Mouse (Mus musculus): Measurements from ENCODE around the gene Ap1m2.

The Ap1m2 gene

DNA sequence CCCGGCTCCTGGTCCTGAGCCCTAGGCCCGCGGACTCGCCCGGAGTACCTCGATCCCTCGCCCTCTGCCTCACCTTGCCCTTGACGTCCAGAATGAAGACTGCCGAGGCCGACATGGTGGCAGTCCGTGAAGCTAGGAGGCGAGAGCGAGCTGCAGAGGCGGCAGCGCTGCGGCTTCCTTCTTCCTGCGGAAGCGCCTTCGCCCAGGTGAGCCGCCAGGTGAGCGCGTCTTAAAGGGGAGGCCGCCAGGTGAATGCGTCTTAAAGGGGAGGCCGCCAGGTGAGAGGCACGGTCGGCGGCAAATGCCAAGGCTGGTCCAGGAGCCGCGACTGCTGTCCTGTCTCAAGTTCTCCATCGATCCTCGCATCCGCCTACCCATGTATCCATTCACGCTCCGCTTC, at the start of gene Ap1m2:
TSS of gene Ap1m2 (minus strand) at position 204 of the 400 bp plus-strand sequence.
- peak; percentile 62 to 71 for DNase-seq

DNA sequence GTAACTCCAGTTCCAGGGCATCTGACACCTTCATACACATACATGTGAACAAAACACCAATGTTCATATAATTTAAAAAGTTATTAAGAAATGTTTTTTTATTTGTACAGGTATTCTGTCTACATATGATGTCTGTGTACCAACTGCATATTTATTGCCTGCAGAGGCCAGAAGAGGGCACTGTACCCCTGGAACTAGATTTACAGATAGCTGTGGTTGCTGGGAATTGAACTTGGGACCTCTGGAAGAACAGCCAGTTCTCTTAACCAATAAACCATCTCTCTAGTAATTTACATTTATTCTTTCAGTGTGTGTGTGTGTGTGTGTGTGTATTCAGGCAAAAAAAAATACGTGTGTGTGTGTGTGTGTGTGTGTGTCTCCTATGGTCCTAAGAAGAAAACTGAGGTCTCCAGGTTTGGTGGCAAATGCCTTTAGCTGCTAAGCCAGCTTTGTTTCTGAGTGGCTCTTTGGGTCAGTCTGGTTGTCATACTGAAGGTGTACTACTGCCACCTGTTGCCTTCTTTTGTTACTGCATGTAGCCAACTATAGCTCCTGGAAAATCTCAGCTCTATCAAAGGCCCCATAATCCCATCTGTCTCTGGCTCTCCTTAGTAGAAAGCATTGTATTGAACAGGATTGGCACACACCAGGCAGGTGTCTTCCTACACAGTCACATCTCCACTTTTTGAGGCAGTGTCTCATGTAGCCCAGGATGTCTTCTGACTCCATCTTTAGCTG, 45.0 kb upstream of the Ap1m2 start:
- peak; percentile 76 to 87 for DNase-seq

DNA sequence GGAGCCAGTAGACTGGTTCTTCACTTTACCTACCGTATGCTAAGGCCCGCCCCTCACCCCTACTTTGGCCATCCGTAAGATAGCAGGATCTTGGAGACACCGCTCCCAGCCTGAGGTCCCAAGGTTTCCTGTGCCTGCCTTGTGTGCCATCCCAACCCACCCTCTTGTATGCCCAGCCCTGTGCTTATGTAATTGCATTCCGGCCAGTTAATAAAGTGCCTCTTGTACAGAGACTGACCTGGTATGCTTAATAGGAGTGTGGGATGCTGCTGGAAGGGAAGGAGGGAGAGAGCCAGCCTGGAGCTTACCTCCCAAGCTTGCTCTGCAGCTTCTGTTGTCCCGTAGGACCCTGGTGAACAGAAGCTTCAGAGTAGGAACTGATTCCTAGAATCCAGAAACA, 42.7 kb upstream of the Ap1m2 start:
- DNase-seq, result no peak

- DNase-seq, result no peak
Observed at GRCm38 (mm10) chr9:21353373-21353686, 41.2 kb upstream of the Ap1m2 start.

- DNase-seq, result peak; percentile 13 to 37
Observed at GRCm38 (mm10) chr9:21352463-21353372, 40.6 kb upstream of the Ap1m2 start.

DNA sequence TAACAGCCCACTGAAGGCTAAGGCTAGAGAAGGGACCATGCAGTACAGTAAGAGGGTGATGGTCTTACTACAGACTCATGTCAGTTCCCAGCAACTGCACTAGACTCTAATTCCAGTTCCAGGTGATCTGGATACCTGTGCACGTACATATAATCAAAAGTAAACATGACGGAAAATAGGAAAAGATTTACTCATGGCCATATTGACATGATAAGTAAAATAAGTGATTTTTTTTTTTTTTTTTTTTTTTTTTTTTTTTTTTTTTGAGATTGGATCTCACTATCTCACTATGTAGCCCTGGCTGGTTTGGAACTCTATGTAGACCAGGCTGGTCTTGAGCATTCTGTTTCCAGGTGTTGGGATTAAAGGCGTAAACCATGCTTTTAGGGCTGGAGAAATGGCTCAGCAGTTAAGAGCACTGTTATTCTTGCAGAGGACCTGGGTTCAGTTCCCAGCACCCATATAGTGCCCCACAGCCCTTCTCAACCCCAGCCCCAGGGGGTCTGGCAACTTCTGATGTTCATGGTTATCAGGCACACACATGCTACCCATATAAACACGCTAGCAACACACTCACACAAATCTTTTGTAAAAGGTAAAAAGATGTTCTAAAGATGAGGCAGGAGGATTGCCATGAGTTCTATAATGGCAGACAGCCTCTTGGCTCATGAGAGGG, 39.7 kb upstream of the Ap1m2 start:
- no peak for DNase-seq

DNA sequence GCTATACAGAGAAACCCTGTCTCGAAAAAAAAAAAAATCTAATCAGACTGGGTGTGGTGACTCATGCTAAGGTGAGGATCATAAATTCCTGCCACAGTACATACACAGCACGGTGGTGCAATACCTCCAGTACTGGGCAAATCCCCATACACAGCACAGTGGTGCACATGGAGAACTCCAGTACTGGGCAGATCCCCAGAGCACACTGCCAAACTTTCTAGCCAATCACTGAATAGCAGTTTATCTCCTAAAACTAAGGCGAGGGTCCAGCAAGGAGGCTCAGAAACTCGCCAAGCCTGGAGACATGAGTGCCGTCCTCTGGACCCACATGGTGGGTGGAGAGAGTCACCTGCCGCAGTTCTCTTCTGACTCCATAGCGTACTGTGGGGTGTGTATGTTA, 39.0 kb upstream of the Ap1m2 start:
- DNase-seq, result no peak

DNA sequence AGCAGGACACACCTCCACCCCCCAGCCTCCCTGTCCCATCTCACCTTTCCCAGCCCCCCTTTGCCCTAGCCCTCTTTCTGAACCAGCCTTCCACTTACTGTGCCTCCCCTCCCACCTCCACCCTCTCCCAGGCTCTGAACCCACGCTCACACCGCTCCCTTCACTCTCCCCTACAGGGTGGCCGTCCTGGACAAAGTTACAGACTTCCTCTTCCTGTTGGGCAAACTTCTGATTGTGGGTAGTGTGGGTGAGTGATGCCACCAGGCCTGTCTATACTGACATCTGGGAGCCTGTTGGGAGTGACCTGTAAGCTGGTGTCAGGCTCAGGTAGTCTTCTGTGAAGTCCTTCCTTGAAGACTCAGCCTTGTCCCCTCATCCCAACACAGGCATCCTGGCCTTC, 36.0 kb upstream of the Ap1m2 start:
- DNase-seq, result no peak

- peak in 1 of 2 experiments; percentile 42 for DNase-seq
Observed at GRCm38 (mm10) chr9:21346627-21347365, 34.7 kb upstream of the Ap1m2 start.

DNA sequence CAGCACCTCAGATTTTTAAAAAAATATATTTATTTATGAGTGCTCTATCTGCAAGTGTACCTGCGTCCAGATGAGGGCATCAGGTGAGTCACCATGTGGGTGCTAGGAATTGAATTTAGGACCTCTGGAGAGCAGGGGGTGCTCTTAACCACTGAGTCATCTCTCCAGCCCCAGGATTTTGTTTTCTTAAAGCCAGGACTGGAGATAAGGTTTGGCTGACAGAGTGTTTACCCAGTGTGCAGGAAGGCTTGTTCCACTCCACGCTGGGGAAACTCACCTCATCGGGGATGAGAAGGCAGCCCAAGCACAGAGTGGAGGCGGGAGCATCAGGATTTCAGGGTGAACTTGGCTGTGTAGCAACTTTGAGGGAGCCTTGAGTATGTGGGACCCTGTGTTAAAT, 28.3 kb upstream of the Ap1m2 start:
- no peak for DNase-seq

DNA sequence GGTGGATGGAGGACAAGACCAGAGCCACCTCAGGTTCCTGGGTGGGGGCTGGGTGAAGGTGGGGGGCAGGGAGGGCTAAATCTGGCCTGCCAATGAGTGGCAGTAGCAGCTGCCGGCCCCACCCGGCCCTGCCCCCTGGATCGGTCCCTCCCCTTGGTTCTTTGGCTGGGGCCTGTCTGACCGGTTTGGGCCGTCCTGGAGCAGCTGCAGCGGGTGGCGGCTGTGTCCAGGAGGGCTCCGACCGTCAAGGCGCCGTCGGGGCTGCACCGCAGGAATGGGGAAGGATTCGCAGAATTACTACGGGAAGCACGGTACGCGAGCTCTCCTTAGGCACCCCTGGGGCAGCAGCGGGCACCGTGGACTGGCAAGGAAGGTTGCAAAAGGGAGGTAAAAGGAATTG, 25.5 kb upstream of the Ap1m2 start:
- peak; percentile 72 to 73 for DNase-seq

DNA sequence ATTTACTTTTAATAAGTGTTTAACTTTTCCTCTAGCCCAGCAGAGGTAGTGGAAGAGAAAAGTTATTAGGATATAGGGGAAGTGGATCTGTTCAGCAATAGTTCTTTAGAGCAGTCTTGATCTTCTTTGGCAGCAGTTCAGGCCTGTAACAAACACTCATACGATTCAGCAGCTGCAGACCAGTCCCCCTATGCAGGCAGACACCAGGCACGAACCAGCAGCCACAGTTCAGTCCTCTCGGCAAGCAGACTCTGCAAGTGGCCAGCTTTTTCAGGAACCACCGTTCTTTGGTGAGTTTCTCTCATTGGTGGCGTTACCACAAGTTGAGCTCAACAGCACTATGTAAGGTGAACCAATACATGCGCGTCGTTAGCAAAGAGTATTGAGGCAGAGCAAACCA, 24.4 kb upstream of the Ap1m2 start:
- no peak for DNase-seq

DNA sequence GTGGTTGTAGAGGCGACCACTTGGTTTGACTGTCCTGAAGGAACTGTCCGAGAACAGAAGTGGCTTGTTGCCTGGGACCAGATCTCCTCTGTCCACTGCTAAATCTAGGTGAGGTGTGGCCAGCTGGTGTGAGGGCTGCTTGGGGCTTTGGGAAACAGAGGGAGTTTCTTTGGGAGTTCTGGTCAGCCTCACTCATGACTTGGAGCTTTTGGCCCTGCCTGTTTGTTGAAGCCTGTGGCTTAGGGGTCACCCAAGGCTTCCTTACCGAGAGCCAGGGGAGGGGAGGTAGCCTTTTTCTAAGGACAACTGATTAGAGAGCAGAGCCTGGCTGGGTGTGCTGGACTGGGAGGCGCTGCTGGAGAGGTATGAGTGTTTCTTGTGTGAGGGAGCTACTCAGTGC, 23.3 kb upstream of the Ap1m2 start:
- no peak for DNase-seq

DNA sequence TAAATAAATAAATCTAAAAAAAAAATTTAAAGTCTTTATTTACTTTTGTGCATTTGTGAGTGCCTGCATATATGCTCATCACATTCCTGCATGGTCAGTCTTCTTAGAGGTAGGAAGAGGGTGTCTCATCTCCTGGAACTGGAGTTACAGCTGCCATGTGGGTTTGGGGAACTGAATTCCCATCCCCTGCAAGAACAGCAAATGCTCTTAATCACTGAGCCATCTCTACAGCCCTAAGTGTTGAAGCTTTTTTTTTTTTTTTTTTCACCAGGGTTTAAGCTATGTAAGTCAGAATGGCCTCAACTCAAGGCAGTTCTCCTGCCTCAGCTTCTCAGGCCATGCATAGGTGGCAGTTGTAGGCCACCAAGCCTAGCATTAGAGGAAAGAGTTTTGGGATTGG, 22.6 kb upstream of the Ap1m2 start:
- DNase-seq, result no peak

DNA sequence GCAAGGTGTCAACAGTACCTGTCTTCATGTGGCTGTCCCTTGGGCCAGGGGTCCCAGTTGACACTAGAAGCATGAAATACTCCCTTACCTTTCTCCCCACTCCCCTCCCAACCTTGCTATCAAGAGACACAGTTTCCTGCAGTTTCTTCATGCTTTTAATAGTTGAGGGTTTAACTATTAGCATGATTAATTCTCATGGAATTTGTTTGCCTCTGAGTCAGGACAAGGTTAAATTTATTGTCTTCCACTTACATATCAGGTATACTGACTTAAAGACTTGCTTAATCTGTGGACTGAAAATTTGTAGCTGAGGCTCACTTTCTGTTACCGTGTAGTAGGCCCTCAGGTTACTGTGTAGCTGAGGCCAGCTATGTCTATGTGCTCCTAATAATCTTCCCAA, 21.4 kb upstream of the Ap1m2 start:
- DNase-seq, result no peak

- DNase-seq, result no peak
Observed at GRCm38 (mm10) chr9:21332161-21333061, 20.3 kb upstream of the Ap1m2 start.

DNA sequence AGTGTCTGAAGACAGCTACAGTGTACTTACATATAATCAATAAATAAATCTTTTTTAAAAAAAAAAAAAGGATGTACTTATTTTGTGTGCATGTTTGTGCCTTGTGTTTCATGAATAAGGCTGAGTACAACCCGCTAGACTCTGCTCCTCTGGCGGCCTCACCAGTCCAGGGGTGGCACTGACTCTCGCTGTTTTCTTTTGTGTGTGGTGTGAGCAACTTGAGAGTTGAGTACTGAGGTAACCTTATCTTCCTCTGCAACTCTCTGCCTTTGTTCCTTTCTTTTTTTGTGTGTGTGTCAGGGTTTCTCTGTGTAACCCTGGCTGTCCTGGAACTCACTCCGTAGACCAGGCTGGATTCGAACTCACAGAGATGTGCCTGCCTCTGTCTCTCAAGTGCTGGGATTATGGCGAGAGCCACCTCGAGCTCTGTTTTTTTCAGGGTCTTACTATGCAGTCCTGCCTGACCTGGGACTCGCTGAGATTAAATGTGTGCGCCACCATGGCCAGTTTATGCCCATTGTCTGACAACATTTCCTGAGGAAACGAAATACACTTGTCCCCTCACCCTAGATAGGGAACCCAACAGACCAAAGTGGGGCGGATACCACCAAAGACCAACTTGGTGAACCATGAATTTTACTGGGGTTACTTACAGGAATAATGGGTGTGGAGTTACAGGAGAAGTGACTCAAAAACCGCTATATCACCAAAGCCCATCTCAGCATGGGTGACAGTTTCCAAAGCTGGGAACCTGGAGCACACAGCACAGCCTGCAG, 19.4 kb upstream of the Ap1m2 start:
- no peak for DNase-seq

GRCm38 (mm10) chr9:21329699-21330289, 17.7 kb upstream of the Ap1m2 start:
- no peak for DNase-seq

DNA sequence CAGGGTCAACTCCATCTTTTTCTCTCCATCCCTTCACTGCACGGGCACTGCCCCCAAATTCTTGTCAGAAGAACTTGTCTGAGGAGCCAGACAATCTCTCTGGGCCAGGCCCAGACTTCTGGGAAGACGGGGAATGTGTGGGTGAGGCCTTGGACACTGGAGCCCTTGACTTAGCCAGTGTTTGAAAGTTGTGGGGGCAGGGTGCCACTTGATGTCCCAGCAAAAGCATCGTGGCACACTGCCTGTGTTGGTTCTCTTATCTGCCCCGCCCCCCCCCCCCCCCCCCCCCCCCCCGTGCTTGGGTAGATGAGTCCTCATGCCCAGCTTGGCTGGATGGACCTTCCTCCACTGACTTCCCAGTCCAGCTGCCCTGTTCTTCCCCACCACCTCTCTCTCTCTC, 16.9 kb upstream of the Ap1m2 start:
- no peak for DNase-seq

- no peak for DNase-seq
Observed at GRCm38 (mm10) chr9:21328041-21328440, 15.9 kb upstream of the Ap1m2 start.

DNA sequence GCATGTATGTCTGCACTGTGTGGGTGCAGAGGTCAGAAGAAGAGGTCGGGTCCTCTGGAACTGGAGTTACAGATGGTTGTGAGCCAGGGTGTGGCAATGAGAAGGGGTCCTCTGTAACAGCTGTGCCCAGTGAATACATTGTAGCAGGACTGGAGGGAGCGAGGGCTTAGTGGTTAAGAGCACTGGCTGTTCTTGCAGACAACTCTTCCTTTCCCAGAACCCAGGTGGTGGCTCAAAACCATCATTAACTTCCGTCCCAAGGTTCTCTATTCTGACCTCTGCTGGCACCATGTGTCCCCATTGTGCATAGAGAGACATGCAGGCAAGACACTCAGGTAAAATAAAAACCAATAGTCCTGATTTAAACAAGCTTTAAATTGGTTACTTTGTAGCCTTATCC, 15.4 kb upstream of the Ap1m2 start:
- no peak for DNase-seq

Data from kidney, postnatal 36 days (tissue).